Mouse (Mus musculus): ENCODE measurements around the gene Zmpste24.

- no peak for TF ChIP-seq POLR2A (IDR thresholded peaks at IDR 0.05; ENCODE audit: extremely low read depth, insufficient read depth, low read length)
- TF ChIP-seq CTCF (IDR thresholded peaks at IDR 0.05; ENCODE audit: low read depth, low read length), result peak; percentile 75
Measured at GRCm38 (mm10) chr4:121056342-121056741, 41.7 kb downstream of the Zmpste24 start.
